Mouse (Mus musculus) spleen, adult 2 months (tissue): ENCODE measurements around the gene Gm49383. TPM values are rescaled to one million over a fixed set of nuclear protein-coding genes. Genes with fewer than 3 reads are reported as not detected.

Experiments used
- DNase-seq, 2 experiments: peaks; one replicate each; pipeline versions ENCODE4 v3.0.0 to v3.0.0-alpha.2; 2012 to 2021; ENCODE audit warnings: low spot score in 2 of 2, low read depth in 1 of 2
- H3K27ac ChIP-seq: fragments of 200-500 bp; 2 replicates; pipeline ENCODE4 v1.5.1; 2012; ENCODE audit warnings: low read length, inconsistent platforms; ENCODE audit not compliant: insufficient read depth
- H3K27me3 ChIP-seq: fragments of 200-500 bp; 2 replicates; pipeline ENCODE4 v1.6.1; 2012; ENCODE audit warnings: mild to moderate bottlenecking, moderate library complexity, low read length, inconsistent platforms; ENCODE audit not compliant: control insufficient read depth, insufficient read depth
- H3K36me3 ChIP-seq: fragments of 200-500 bp; 2 replicates; pipeline ENCODE4 v1.6.1; 2012; ENCODE audit warnings: mild to moderate bottlenecking, low read length, inconsistent platforms; ENCODE audit not compliant: control insufficient read depth, insufficient read depth
- H3K4me1 ChIP-seq: fragments of 200-500 bp; 2 replicates; pipeline ENCODE4 v1.6.1; 2011; ENCODE audit warnings: inconsistent platforms; ENCODE audit not compliant: control insufficient read depth, insufficient read depth, insufficient read length
- H3K4me3 ChIP-seq: fragments of 200-500 bp; 2 replicates; pipeline ENCODE4 v1.5.1; 2011; ENCODE audit warnings: mild to moderate bottlenecking, inconsistent platforms; ENCODE audit not compliant: insufficient read depth, insufficient read length; ENCODE audit errors: extremely low read depth
- CTCF ChIP-seq: fragments of 200-500 bp; IDR thresholded peaks from 2 replicates; pipeline ENCODE4 v1.5.1; 2011; ENCODE audit warnings: mild to moderate bottlenecking, inconsistent platforms; ENCODE audit not compliant: insufficient read depth, insufficient read length, insufficient replicate concordance; ENCODE audit errors: extremely low read depth
- POLR2A ChIP-seq: fragments of 200-500 bp; IDR thresholded peaks from 2 replicates; pipeline ENCODE4 v1.6.1; 2011; ENCODE audit warnings: low read depth, low read length, inconsistent platforms
- WGBS: fragments of 180-500 bp; shearing (Covaris S2); methylation state at CpG from one replicate; pipeline ENCODE4 v1.1.7; 2018; 5-methylcytosine and 5-hydroxymethylcytosine counted together
- polyA plus RNA-seq: library from polyadenylated mRNA; depleted of rRNA; stranded (reverse); fragments of >200 nt; gene quantifications from 2 replicates; pipeline ENCODE4 v1.2.3, GENCODE M21; 2012; rRNA removed

Gene Gm49383
- polyA plus RNA-seq = 1.8 and 3.1 TPM in 2 replicates

- Histone ChIP-seq H3K36me3 (peaks cover 5% of the 10 kb centered on the region), H3K4me3 (peak within 1 kb of the TSS; percentile 86), H3K4me1 (peaks cover 2% of the 10 kb centered on the region; the same call in 1 of the 2 replicates), H3K27me3 (no peaks in the 10 kb centered on the region), H3K27ac (peak within 1 kb of the TSS; percentile 86)
- DNase-seq = peak; percentile 28 to 57
- WGBS = under 1% methylated on average over 72 of the region's 75 CpGs
- TF ChIP-seq POLR2A (peak; percentile 70), CTCF (no peak)
These were observed at the start of gene Gm49383 for GRCm38 (mm10) chr12:69196444-69197377. Gm49383 (minus strand) TSS chr12:69197104.

GRCm38 (mm10) chr12:69241771-69242431, 45.0 kb upstream of the Gm49383 start:
- WGBS = under 1% methylated on average over 63 of the region's 64 CpGs
- TF ChIP-seq CTCF (no peak), POLR2A (peak; percentile 75)
- Histone ChIP-seq H3K4me3 (peak overlapping the region; percentile 87), H3K4me1 (no peaks in the 10 kb centered on the region; the same call in 1 of the 2 replicates), H3K27me3 (no peaks in the 10 kb centered on the region), H3K36me3 (no peaks in the 10 kb centered on the region), H3K27ac (peak overlapping the region; percentile 73)
- DNase-seq = peak; percentile 23 to 54

- Histone ChIP-seq H3K36me3 (no peaks in the 10 kb centered on the region), H3K27ac (peak overlapping the region; percentile 73), H3K4me3 (peak overlapping the region; percentile 87), H3K4me1 (no peaks in the 10 kb centered on the region; the same call in 1 of the 2 replicates), H3K27me3 (no peaks in the 10 kb centered on the region)
- no peak for DNase-seq
- no peak for TF ChIP-seq CTCF
- TF ChIP-seq POLR2A = no peak
- WGBS = 8% methylated on average over 3 of the region's 3 CpGs
These were observed 44.5 kb upstream of the Gm49383 start for GRCm38 (mm10) chr12:69241405-69241770.

GRCm38 (mm10) chr12:69240876-69241275, 44.0 kb upstream of the Gm49383 start, which contains the start of gene Klhdc1:
Klhdc1 (plus strand) TSS chr12:69241176.
- DNase-seq = no peak
- Histone ChIP-seq H3K36me3 (no peaks in the 10 kb centered on the region), H3K4me1 (no peaks in the 10 kb centered on the region; the same call in 1 of the 2 replicates), H3K4me3 (peak within 1 kb of the TSS; percentile 87), H3K27me3 (no peaks in the 10 kb centered on the region), H3K27ac (peak within 1 kb of the TSS; percentile 73)
- 49% methylated on average over 6 of the region's 6 CpGs for WGBS
- TF ChIP-seq POLR2A = no peak
- no peak for TF ChIP-seq CTCF

GRCm38 (mm10) chr12:69238284-69238683, 41.4 kb upstream of the Gm49383 start:
- TF ChIP-seq POLR2A (no peak), CTCF (no peak)
- Histone ChIP-seq H3K27me3 (no peaks in the 10 kb centered on the region), H3K36me3 (no peaks in the 10 kb centered on the region), H3K4me1 (no peaks in the 10 kb centered on the region; the same call in 1 of the 2 replicates), H3K27ac (no peak overlapping the region), H3K4me3 (no peak overlapping the region)
- 54% methylated on average over 3 of the region's 3 CpGs for WGBS
- DNase-seq = no peak

GRCm38 (mm10) chr12:69235782-69236181, 38.9 kb upstream of the Gm49383 start:
- no peak overlapping the region for H3K27ac ChIP-seq
- no peaks in the 10 kb centered on the region for H3K27me3 ChIP-seq
- H3K4me3 ChIP-seq = no peak overlapping the region
- no peak for DNase-seq
- TF ChIP-seq CTCF = no peak
- no peak for TF ChIP-seq POLR2A
- no peaks in the 10 kb centered on the region for H3K36me3 ChIP-seq
- H3K4me1 ChIP-seq = no peaks in the 10 kb centered on the region
- WGBS = 89% methylated on average over 6 of the region's 6 CpGs
